Mouse (Mus musculus): ENCODE measurements around the gene Postn.

- TF ChIP-seq SIN3A (IDR thresholded peaks at IDR 0.05; ENCODE audit: low read length), result no peak
- TF ChIP-seq UBTF (IDR thresholded peaks at IDR 0.05; ENCODE audit: borderline replicate concordance, insufficient read depth, low read depth, low read length), result no peak
- TF ChIP-seq USF1 (IDR thresholded peaks at IDR 0.05; ENCODE audit: low read depth, low read length), result no peak
- no peak for TF ChIP-seq POLR2A (IDR thresholded peaks at IDR 0.05; ENCODE audit: control insufficient read depth in 1 of 2, insufficient read depth in 1 of 2, low read depth in 1 of 2, low read length in 2 of 2, poor library complexity in 1 of 2)
- TF ChIP-seq TCF12 (IDR thresholded peaks at IDR 0.05; ENCODE audit: low read depth, low read length), result no peak
- TF ChIP-seq CTCF (IDR thresholded peaks at IDR 0.05 in 2 of 3, conservative IDR thresholded peaks at IDR 0.05 in 1 of 3; ENCODE audit: control insufficient read depth in 1 of 3, insufficient read depth in 1 of 3, low read depth in 2 of 3, low read length in 3 of 3, poor library complexity in 1 of 3, severe bottlenecking in 1 of 3), result no peak
These were observed 73.7 kb downstream of the Postn start for GRCm38 (mm10) chr3:54434571-54434970.
